Mouse (Mus musculus) heart, embryonic 13.5 days (tissue): Measurements from ENCODE around the gene Phgdh. TPM values are rescaled to one million over a fixed set of nuclear protein-coding genes. Genes with fewer than 3 reads are reported as not detected.

Experiments
- ATAC-seq: fragments of 200-750 bp; cut with Nextera tagmentation; 2 replicates; pipeline ENCODE4 v1.8.0; 2017; ENCODE audit warnings: moderate TSS enrichment; ENCODE audit not compliant: insufficient number of reproducible peaks, low FRiP score, low TSS enrichment; ENCODE audit errors: extremely low read depth
- H3K27ac ChIP-seq: fragments of 300-500 bp; sonication (generic); replicated peaks from 2 replicates; pipeline ENCODE4 v1.5.1; 2015; ENCODE audit warnings: moderate library complexity, mild to moderate bottlenecking, inconsistent platforms
- H3K27me3 ChIP-seq: fragments of 300-500 bp; sonication (generic); replicated peaks from 2 replicates; pipeline ENCODE4 v1.6.1; 2015; ENCODE audit warnings: mild to moderate bottlenecking, inconsistent platforms
- H3K36me3 ChIP-seq: fragments of 300-500 bp; sonication (generic); 2 replicates; pipeline ENCODE4 v1.6.1; 2015; ENCODE audit warnings: mild to moderate bottlenecking, inconsistent platforms
- H3K4me1 ChIP-seq: fragments of 300-500 bp; sonication (generic); 2 replicates; pipeline ENCODE4 v1.6.1; 2015; ENCODE audit warnings: inconsistent platforms
- H3K4me2 ChIP-seq: fragments of 300-500 bp; sonication (generic); 2 replicates; pipeline ENCODE4 v1.6.1; 2015; ENCODE audit warnings: inconsistent platforms, mild to moderate bottlenecking, moderate library complexity
- H3K4me3 ChIP-seq: fragments of 300-500 bp; sonication (generic); 2 replicates; pipeline ENCODE4 v1.5.1; 2015; ENCODE audit warnings: moderate library complexity, mild to moderate bottlenecking, inconsistent platforms
- H3K9ac ChIP-seq: fragments of 300-500 bp; sonication (generic); 2 replicates; pipeline ENCODE4 v1.6.1; 2015; ENCODE audit warnings: inconsistent platforms, mild to moderate bottlenecking, moderate library complexity
- H3K9me3 ChIP-seq: fragments of 300-500 bp; sonication (generic); 2 replicates; pipeline ENCODE4 v1.6.1; 2016; ENCODE audit warnings: inconsistent platforms
- whole genome bisulfite sequencing: fragments of 180-500 bp; shearing (Covaris S2); methylation state at CpG from one replicate; pipeline ENCODE4 v1.1.7; 2015; ENCODE audit warnings: mixed read lengths; 5-methylcytosine and 5-hydroxymethylcytosine counted together
- polyA plus RNA-seq: library from polyadenylated mRNA; unstranded; fragments of >200 nt; fragmentation: Nextera tagmentation; extraction: Ambion mirVana; gene quantifications from 2 replicates; pipeline ENCODE4 v1.2.1, GENCODE M21; 2015

Phgdh gene
- polyA plus RNA-seq, 1 experiment from 2014 or later = 102 TPM

- H3K27ac ChIP-seq = no peak overlapping the region
- H3K9ac ChIP-seq = no peak overlapping the region
- H3K36me3 ChIP-seq = no peaks in the 10 kb centered on the region
- H3K27me3 ChIP-seq = 0 out of 2 replicates have a peak, but pooled peaks cover 5% of the 10 kb centered on the region
- no peak overlapping the region for H3K4me3 ChIP-seq
- H3K4me1 ChIP-seq = peaks cover 16% of the 10 kb centered on the region
- no peak for ATAC-seq
- 83% methylated on average over 8 of the region's 8 CpGs for WGBS
- H3K4me2 ChIP-seq = no peak overlapping the region
- no peaks in the 10 kb centered on the region for H3K9me3 ChIP-seq
Observed at GRCm38 (mm10) chr3:98282422-98282821, 57.4 kb downstream of the Phgdh start.

GRCm38 (mm10) chr3:98280933-98281678 lies 58.7 kb downstream of the Phgdh start:
- H3K27me3 ChIP-seq = 0 out of 2 replicates have a peak, but pooled peaks cover 5% of the 10 kb centered on the region
- peaks cover 16% of the 10 kb centered on the region for H3K4me1 ChIP-seq
- no peaks in the 10 kb centered on the region for H3K36me3 ChIP-seq
- H3K9ac ChIP-seq = peak overlapping the region; percentile 59
- peak overlapping the region; percentile 56 for H3K4me2 ChIP-seq
- peak overlapping the region; percentile 69; the same call in 1 of the 2 replicates for H3K27ac ChIP-seq
- H3K9me3 ChIP-seq = no peaks in the 10 kb centered on the region
- ATAC-seq = no peak
- 33% methylated on average over 12 of the region's 12 CpGs for WGBS
- H3K4me3 ChIP-seq = peak overlapping the region; percentile 42

- H3K4me1 ChIP-seq = peaks cover 16% of the 10 kb centered on the region
- H3K9me3 ChIP-seq = no peaks in the 10 kb centered on the region
- H3K4me3 ChIP-seq = peak within 1 kb of the TSS; percentile 42
- H3K9ac ChIP-seq = peak within 1 kb of the TSS; percentile 59
- 52% methylated on average over 14 of the region's 14 CpGs for WGBS
- H3K4me2 ChIP-seq = peak within 1 kb of the TSS; percentile 56
- H3K27me3 ChIP-seq = 0 out of 2 replicates have a peak, but pooled peaks cover 5% of the 10 kb centered on the region
- ATAC-seq = no peak
- H3K27ac ChIP-seq = peak within 1 kb of the TSS; percentile 69
- no peaks in the 10 kb centered on the region for H3K36me3 ChIP-seq
Observed at GRCm38 (mm10) chr3:98280204-98280932, 59.4 kb downstream of the Phgdh start, which contains the start of gene Hmgcs2. Hmgcs2 (plus strand) TSS chr3:98280435.

DNA sequence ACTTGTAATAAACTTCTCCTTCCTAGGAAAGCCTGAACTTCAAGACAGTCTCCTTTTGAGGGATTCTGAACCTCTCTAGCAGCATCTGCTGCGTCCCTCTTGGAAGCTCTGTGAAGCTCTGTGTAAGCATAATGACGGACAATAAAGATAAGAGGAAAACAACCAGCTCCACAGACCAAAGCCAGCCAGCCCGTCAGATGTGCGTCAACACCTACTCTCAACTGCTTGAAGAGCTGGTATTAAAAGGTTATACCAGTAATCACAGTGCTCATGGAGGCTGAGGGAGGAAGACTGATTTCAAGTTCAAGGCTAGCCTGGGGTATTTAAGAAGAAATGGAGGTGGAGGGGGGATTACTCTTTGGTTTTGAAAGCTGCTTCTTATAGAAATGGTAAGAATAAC lies 60.1 kb downstream of the Phgdh start:
- Histone ChIP-seq H3K4me3 (no peak overlapping the region), H3K36me3 (no peaks in the 10 kb centered on the region), H3K27ac (peak overlapping the region; percentile 49), H3K9me3 (no peaks in the 10 kb centered on the region), H3K27me3 (0 out of 2 replicates have a peak, but pooled peaks cover 5% of the 10 kb centered on the region), H3K4me2 (peak overlapping the region; percentile 56), H3K9ac (no peak overlapping the region), H3K4me1 (peaks cover 16% of the 10 kb centered on the region)
- ATAC-seq = no peak
- WGBS = 20% methylated on average over 4 of the region's 4 CpGs

GRCm38 (mm10) chr3:98273623-98274398 lies 66.0 kb downstream of the Phgdh start:
- Histone ChIP-seq H3K27ac (no peak overlapping the region), H3K9me3 (no peaks in the 10 kb centered on the region), H3K27me3 (no peaks in the 10 kb centered on the region), H3K9ac (no peak overlapping the region), H3K4me1 (peaks cover 7% of the 10 kb centered on the region; the same call in 1 of the 2 replicates), H3K4me2 (no peak overlapping the region), H3K36me3 (no peaks in the 10 kb centered on the region), H3K4me3 (no peak overlapping the region)
- 53% methylated on average over 11 of the region's 11 CpGs for WGBS
- no peak for ATAC-seq

- peak overlapping the region; percentile 1; the same call in 1 of the 2 replicates for H3K4me2 ChIP-seq
- 20% methylated on average over 6 of the region's 6 CpGs for WGBS
- no peaks in the 10 kb centered on the region for H3K9me3 ChIP-seq
- peak; percentile 25; the same call in 1 of the 2 replicates for ATAC-seq
- no peaks in the 10 kb centered on the region for H3K36me3 ChIP-seq
- H3K27me3 ChIP-seq = no peaks in the 10 kb centered on the region
- H3K27ac ChIP-seq = peak overlapping the region; percentile 50; the same call in 1 of the 2 replicates
- H3K4me3 ChIP-seq = no peak overlapping the region
- peaks cover 23% of the 10 kb centered on the region for H3K4me1 ChIP-seq
- H3K9ac ChIP-seq = no peak overlapping the region
Observed at GRCm38 (mm10) chr3:98267249-98267651, 72.5 kb downstream of the Phgdh start.

Other genes with a start within 250 kb of the Phgdh start
- not detected in 2 replicates for gene Adam30, start 179.4 kb downstream of the Phgdh start, polyA plus RNA-seq
- not detected in 2 replicates for gene Reg4, start 117.8 kb downstream of the Phgdh start, polyA plus RNA-seq
- gene Hmgcs2, start 59.6 kb downstream of the Phgdh start, polyA plus RNA-seq = 9.5 and 11.6 TPM in 2 replicates
- 7.3 and 8.3 TPM in 2 replicates for gene Zfp697, start 42.5 kb upstream of the Phgdh start, polyA plus RNA-seq
- not detected in 2 replicates for gene Gm4450, start 117.1 kb upstream of the Phgdh start, polyA plus RNA-seq
- gene Hsd3b4, start 170.5 kb upstream of the Phgdh start, polyA plus RNA-seq = not detected in 2 replicates
- gene Gm10681, start 248.8 kb upstream of the Phgdh start, polyA plus RNA-seq = not detected in 2 replicates